Mouse (Mus musculus) layer of hippocampus, adult 9-11 months (tissue): Measurements from ENCODE around the gene Gm44.
"Not testable (repeated sequence)": the region's sequence is repeated elsewhere in the genome, so short reads cannot be mapped to it uniquely, and the experiment has no call there.

Experiments used
- DNase-seq: peaks from one replicate; pipeline ENCODE4 v3.0.0; 2022

The Gm44 gene

DNA sequence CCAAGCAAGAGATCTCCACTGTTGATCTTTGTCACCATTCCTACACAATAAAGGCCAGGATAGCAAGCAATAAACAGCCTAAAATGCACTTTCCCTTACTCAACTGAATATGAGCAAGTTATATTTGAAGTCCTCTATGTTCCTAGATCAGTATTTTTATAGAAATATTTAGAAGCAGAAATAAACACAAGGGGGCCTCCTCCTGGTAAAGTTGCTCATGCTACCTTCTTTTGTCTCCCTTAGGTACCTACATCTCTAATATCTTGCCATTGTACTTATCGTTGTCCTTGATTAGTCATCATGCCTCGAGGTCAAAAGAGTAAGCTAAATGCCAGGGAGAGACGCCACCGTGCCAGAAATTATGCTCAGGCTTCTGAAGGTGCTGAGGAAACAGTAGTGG, at the start of gene Gm44:
Gm44 (plus strand) TSS at position 301 of the 400 bp plus-strand sequence.
- no peak for DNase-seq

DNA sequence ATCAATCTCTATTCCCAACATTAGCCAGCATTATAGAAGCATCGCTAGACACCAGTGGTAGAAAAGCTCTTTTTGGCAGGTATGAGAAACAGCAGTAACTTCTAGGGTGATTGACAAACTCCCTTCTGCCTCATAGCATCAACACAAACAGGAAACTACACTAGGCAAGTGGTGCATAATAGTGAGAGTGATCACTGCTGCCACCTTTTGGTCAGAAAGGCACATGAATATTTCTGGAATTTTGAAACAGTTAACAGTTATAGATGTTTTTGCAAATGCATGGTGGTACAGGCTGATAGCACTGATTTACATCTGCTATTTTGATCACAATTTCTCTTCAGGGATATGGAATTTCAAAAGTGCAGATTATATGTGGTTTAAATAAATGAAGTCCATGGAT, 36.0 kb downstream of the Gm44 start:
- no peak for DNase-seq

DNA sequence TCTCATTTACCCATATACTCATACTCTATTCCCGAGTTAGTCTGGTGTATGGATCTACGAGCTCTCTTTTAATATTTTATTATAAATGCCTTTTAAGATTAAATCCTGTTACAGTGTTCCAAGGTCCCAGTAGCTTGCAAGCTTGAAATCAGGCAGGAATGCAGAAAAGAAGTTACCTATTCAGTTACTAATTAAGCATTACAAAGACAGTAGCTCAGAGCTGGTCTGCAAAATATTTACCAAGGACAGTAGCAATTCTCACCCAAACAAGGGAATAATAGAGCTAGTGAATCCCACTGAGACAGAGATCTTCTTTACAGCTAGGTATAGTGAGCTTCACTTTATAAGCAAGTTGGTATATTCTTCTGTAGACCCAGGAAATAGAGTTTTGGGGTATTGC, 46.3 kb downstream of the Gm44 start:
- not testable (repeated sequence) for DNase-seq
